Mouse (Mus musculus) forebrain, embryonic 14.5 days (tissue): ENCODE measurements around the gene Hdac5. TPM values are rescaled to one million over a fixed set of nuclear protein-coding genes. Genes with fewer than 3 reads are reported as not detected.
"Not testable (repeated sequence)": the region's sequence is repeated elsewhere in the genome, so short reads cannot be mapped to it uniquely, and the experiment has no call there.

ENCODE experiments used
- ATAC-seq: fragments of 200-750 bp; cut with Nextera tagmentation; 2 replicates; pipeline ENCODE4 v1.8.0; 2017; ENCODE audit warnings: mild to moderate bottlenecking, moderate library complexity
- DNase-seq: peaks from one replicate; pipeline ENCODE4 v3.0.0-alpha.2; 2015; ENCODE audit warnings: low spot score
- H3K27ac ChIP-seq: fragments of 300-500 bp; sonication (generic); 2 replicates; pipeline ENCODE4 v1.5.1; 2014; ENCODE audit warnings: low read depth, mild to moderate bottlenecking, control low read depth, low read length, moderate library complexity
- H3K27me3 ChIP-seq: fragments of 300-500 bp; sonication (generic); replicated peaks from 2 replicates; pipeline ENCODE4 v1.6.1; 2014; ENCODE audit warnings: low read length, control low read depth, mixed read lengths; ENCODE audit not compliant: control insufficient read depth, insufficient read depth
- H3K36me3 ChIP-seq: fragments of 300-500 bp; sonication (generic); 2 replicates; pipeline ENCODE4 v1.6.1; 2014; ENCODE audit warnings: low read length, control low read depth; ENCODE audit not compliant: control insufficient read depth, insufficient read depth
- H3K4me1 ChIP-seq: fragments of 300-500 bp; sonication (generic); 2 replicates; pipeline ENCODE4 v1.6.1; 2014; ENCODE audit warnings: antibody characterized with exemption, low read length, control low read depth; ENCODE audit not compliant: control insufficient read depth, insufficient read depth
- H3K4me2 ChIP-seq: fragments of 300-500 bp; sonication (generic); 2 replicates; pipeline ENCODE4 v1.6.1; 2014; ENCODE audit warnings: mild to moderate bottlenecking, control low read depth, low read length
- H3K4me3 ChIP-seq: fragments of 300-500 bp; sonication (generic); 2 replicates; pipeline ENCODE4 v1.5.1; 2014; ENCODE audit warnings: low read depth, low read length, control low read depth
- H3K9ac ChIP-seq: fragments of 300-500 bp; sonication (generic); 2 replicates; pipeline ENCODE4 v1.6.1; 2014; ENCODE audit warnings: mild to moderate bottlenecking, low read length, control low read depth, moderate library complexity
- H3K9me3 ChIP-seq: fragments of 300-500 bp; sonication (generic); replicated peaks from 2 replicates; pipeline ENCODE4 v1.6.1; 2016; ENCODE audit warnings: low read length, control low read depth, mixed read lengths; ENCODE audit not compliant: control insufficient read depth
- WGBS: fragments of 180-500 bp; shearing (Covaris S2); extraction: QIAGEN DNeasy Blood & Tissue Kit; methylation state at CpG from one replicate; pipeline ENCODE4 v1.1.7; 2014; 5-methylcytosine and 5-hydroxymethylcytosine counted together
- polyA plus RNA-seq: library from polyadenylated mRNA; unstranded; fragments of >200 nt; fragmentation: Nextera tagmentation; extraction: Ambion mirVana; gene quantifications from 2 replicates; pipeline ENCODE4 v1.2.1, GENCODE M21; 2014

Hdac5 gene
- polyA plus RNA-seq, 1 experiment from 2014 or later: 38.9 TPM

DNA sequence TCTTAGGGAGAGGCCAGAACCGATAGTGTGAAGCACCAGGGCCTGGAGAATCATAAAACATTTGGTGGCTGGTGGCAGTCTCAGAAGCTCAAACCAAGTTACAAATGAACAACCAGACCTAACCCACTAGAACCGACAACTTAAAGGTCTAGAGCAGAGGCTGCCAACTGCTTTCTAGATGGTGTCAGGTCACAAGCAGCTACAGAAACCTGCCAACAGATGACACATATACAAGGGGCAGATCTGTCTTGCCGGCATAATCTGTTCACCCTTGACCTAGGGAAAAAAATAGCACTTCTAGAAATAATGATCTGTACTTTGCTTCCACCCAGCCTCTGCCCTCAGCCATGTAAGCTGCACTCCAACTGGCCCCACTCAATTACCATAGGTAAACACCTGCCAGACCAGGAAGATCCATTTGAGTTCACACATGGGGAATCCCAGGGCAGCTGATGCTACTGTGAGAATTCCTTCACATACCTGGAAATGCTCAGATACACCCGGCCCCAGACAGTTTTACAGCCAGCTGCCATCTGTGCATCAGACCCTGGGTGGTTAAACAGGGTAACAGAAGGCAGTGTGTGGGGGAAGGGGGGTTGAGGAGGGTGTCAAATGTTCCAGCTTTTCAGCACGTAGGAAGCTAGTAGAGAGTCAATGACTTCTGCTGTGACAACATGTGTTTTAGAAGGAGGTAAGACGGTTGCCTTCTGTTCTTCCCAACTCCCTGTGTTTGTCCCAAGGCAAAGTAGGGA, 63.8 kb downstream of the Hdac5 start:
- WGBS: 69% methylated on average over 6 of the region's 6 CpGs
- Histone ChIP-seq H3K4me3 (no peak overlapping the region), H3K4me1 (no peaks in the 10 kb centered on the region), H3K27ac (no peak overlapping the region), H3K4me2 (no peak overlapping the region), H3K27me3 (no peaks in the 10 kb centered on the region), H3K9ac (no peak overlapping the region), H3K36me3 (peaks cover 72% of the 10 kb centered on the region), H3K9me3 (no peaks in the 10 kb centered on the region)
- ATAC-seq: no peak; the same call in 1 of the 2 replicates
- DNase-seq: peak; percentile 52

- Histone ChIP-seq H3K4me2 (no peak overlapping the region), H3K27me3 (no peaks in the 10 kb centered on the region), H3K4me3 (no peak overlapping the region), H3K9ac (no peak overlapping the region), H3K4me1 (peaks cover 6% of the 10 kb centered on the region), H3K27ac (no peak overlapping the region), H3K36me3 (peaks cover 33% of the 10 kb centered on the region), H3K9me3 (no peaks in the 10 kb centered on the region)
- WGBS: 78% methylated on average over 5 of the region's 5 CpGs
- ATAC-seq: no peak
- no peak for DNase-seq
Measured at GRCm38 (mm10) chr11:102159781-102160180, 70.2 kb downstream of the Hdac5 start.

DNA sequence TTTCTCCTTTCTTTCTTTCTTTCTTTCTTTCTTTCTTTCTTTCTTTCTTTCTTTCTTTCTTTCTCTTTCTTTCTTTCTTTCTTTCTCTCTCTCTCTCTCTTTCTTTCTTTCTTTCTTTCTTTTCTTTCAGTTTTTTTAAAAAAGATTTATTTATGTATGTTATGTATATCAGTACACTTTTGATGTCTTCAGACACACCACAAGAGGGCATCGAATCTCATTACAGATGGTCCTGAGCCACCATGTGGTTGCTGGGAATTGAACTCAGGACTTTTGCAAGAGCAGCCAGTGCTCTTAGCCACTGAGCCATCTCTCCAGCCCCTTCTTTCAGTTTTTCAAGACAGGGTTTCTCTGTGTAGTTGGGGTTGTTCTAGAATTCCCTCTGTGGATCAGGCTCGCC, 71.9 kb downstream of the Hdac5 start:
- DNase-seq, ATAC-seq, H3K27me3 ChIP-seq, H3K4me1 ChIP-seq, H3K9ac ChIP-seq, H3K4me2 ChIP-seq, H3K9me3 ChIP-seq, H3K27ac ChIP-seq, H3K4me3 ChIP-seq: not testable (repeated sequence)
- H3K36me3 ChIP-seq: peaks cover 26% of the 10 kb centered on the region
- 86% methylated on average over 2 of the region's 2 CpGs for WGBS

GRCm38 (mm10) chr11:102156786-102157089, 73.2 kb downstream of the Hdac5 start:
- Histone ChIP-seq H3K4me3 (no peak overlapping the region), H3K27me3 (no peaks in the 10 kb centered on the region), H3K27ac (no peak overlapping the region), H3K36me3 (peaks cover 23% of the 10 kb centered on the region), H3K9ac (no peak overlapping the region), H3K9me3 (no peaks in the 10 kb centered on the region), H3K4me1 (peaks cover 6% of the 10 kb centered on the region), H3K4me2 (no peak overlapping the region)
- 12% methylated on average over 1 of the region's 1 CpGs for WGBS
- DNase-seq: no peak
- ATAC-seq: peak; percentile 47

DNA sequence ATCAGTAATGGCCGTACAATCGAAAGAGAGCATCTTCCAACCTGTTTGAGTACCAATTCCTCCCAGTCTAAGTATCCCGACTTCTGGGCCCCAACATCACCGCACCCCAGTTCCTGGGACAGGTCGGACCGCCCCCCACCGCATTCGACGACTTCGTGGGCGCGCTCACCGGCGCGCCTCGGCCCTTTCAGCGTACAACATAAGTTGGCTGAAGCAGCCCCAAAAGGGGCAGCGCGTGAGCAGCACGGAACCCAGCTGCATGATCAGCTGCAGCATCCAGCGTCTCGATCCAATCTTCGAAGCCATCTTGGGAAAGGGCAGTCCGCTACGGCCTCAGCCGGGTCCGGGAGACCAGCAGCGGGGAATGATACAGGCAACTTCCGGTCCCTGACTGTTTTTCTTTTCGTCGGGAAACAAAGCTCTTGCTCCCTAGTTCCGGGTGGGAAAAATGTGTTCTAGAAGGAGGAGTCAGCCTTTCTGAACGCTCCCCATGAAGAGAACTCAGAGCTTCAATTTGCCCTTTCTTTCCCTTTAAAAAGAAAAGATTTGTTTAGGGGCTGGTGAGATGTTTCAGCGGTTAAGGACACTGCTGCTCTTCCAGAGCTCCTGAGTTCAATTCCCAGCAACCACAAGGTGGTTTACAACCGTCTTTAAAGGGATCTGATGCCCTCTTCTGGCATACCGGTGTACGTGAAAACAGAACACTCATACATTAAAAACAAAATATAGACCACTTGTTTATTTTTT, 73.8 kb downstream of the Hdac5 start, which contains the start of gene Tmem101:
Gene Tmem101 (minus strand): TSS at position 366 of the 747 bp plus-strand sequence.
- Histone ChIP-seq H3K9me3 (no peaks in the 10 kb centered on the region), H3K27me3 (no peaks in the 10 kb centered on the region), H3K36me3 (peaks cover 23% of the 10 kb centered on the region), H3K4me1 (peaks cover 6% of the 10 kb centered on the region), H3K9ac (peak within 1 kb of the TSS; percentile 78), H3K4me2 (peak within 1 kb of the TSS; percentile 89), H3K27ac (peak within 1 kb of the TSS; percentile 62), H3K4me3 (peak within 1 kb of the TSS; percentile 72)
- peak; percentile 93 for ATAC-seq
- under 1% methylated on average over 37 of the region's 37 CpGs for WGBS
- peak; percentile 96 for DNase-seq

GRCm38 (mm10) chr11:102147213-102147989, 82.6 kb downstream of the Hdac5 start:
- no peak overlapping the region for H3K27ac ChIP-seq
- no peak overlapping the region for H3K4me3 ChIP-seq
- no peak overlapping the region for H3K4me2 ChIP-seq
- H3K9me3 ChIP-seq: no peaks in the 10 kb centered on the region
- 0 out of 2 replicates have a peak, but pooled peaks cover under 1% of the 10 kb centered on the region for H3K36me3 ChIP-seq
- no peak overlapping the region for H3K9ac ChIP-seq
- H3K4me1 ChIP-seq: no peaks in the 10 kb centered on the region
- no peak for DNase-seq
- ATAC-seq: no peak
- H3K27me3 ChIP-seq: peaks cover 62% of the 10 kb centered on the region
- WGBS: 15% methylated on average over 34 of the region's 34 CpGs

GRCm38 (mm10) chr11:102146531-102146930, 83.4 kb downstream of the Hdac5 start:
- DNase-seq (no peak), ATAC-seq (no peak)
- 7% methylated on average over 17 of the region's 17 CpGs for WGBS
- Histone ChIP-seq H3K4me3 (no peak overlapping the region), H3K27me3 (peaks cover 62% of the 10 kb centered on the region), H3K36me3 (no peaks in the 10 kb centered on the region), H3K9ac (no peak overlapping the region), H3K9me3 (no peaks in the 10 kb centered on the region), H3K4me2 (no peak overlapping the region), H3K4me1 (no peaks in the 10 kb centered on the region), H3K27ac (no peak overlapping the region)

GRCm38 (mm10) chr11:102146005-102146404, 84.0 kb downstream of the Hdac5 start:
- H3K4me1 ChIP-seq: no peaks in the 10 kb centered on the region
- H3K4me3 ChIP-seq: no peak overlapping the region
- H3K36me3 ChIP-seq: no peaks in the 10 kb centered on the region
- no peak overlapping the region for H3K4me2 ChIP-seq
- no peak overlapping the region for H3K27ac ChIP-seq
- no peak for DNase-seq
- no peak for ATAC-seq
- H3K27me3 ChIP-seq: peaks cover 62% of the 10 kb centered on the region
- whole genome bisulfite sequencing: 8% methylated on average over 16 of the region's 16 CpGs
- no peak overlapping the region for H3K9ac ChIP-seq
- no peaks in the 10 kb centered on the region for H3K9me3 ChIP-seq
